Mouse (Mus musculus): ENCODE data around the gene Arl4d.
A peak's percentile ranks its signal among the peaks of the same experiment; 100 is the strongest.
"Not testable (repeated sequence)": the region's sequence is repeated elsewhere in the genome, so short reads cannot be mapped to it uniquely, and the experiment has no call there.

The Arl4d gene

DNA sequence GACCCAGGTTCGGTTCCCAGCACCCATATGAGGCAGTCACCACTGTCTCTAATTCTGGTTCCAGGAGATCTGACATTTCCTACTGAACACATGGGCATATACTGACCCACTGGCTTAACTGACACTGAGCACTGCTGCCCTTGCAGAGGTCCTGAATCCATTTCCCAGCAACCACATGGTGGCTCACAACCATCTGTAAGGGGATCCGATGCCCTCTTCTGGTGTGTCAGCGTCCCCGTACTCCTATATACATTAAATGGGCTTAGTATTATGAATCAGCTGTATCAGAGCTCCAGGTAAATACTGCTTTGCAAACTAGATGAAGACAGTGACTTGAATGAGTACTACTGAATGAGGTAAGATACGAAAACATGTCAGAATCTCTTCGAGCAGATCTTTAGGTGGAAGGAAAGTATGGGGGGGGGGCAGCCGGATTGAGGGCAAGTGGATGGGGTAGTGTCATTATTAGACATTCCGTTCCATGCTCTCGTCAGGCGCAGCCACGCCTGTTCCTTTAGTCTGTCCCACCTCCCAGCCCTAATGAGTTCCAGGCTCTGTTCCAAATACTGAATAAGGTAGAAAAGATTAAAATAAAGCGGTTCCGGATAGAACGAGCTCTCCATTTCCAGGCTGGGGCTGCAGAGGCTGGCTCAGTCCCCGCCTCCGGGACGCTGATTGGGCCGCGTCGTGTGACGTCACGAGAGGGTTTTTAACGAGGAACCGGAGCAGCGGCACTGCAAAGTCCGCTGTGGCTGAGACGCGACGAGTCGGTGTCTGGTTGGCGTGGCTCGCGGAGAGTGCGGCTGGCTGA, at the start of gene Arl4d:
TSS of gene Arl4d (plus strand) at position 717 of the 811 bp plus-strand sequence.
- DNase-seq (ENCODE audit: low read depth), result peak; percentile 70

DNA sequence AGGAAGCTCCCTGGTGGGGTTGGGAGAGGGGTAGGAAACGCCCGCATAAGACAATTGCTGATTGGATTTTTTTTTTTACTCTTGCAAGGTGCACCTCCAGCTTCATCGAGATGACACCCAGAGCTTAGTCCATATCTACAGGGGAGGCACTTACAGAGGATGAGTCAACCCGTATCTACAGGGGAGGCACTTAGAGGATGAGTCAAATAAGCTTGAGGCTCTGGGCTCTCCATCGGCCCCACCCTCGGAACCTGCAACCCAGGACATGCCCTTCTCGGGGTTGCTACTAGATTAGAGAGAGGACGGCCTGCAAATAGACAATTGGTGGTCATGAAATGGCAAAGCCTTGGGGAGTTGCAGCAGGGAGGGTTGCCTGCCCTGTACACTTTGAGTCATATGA, 49.2 kb upstream of the Arl4d start:
- no peak for DNase-seq (ENCODE audit: low read depth)

DNA sequence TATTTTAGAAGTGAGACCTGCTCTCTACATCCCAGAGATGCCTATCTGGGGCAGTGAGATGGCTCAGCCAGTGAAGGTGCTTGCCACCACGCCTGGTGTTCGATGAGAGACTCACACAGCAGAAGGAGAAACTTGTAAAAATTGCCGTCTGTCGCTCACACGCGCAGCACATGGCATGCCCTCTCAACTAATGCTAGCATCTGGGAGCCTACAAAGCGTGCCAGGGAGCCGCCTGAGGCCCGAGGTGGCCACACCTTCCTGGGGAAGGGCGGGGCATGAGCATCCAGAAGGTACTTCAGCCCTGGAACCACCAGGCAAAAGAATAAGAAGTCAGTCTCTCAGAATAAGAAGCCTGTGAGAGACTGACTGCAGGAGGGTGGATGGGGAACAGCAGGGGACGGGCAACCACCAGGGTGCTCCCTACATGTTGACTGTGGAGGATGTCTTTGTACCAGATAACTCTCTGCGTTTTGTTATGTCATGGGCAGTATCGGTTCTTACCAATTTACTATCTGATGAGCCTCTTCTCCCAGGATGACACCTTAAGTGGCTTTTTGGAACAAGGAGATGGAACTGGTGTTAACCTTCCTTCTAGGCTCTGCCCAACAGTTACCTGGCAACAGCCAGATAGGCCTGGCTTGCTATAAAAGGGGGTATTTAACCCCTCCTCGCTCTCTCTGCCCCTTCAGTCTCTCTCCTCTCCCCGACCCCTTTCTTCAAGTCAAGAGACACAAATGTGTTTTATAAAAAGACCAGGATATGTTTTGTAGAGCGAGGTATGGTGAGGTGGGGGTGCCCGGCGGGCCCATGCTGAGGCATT, 48.2 kb upstream of the Arl4d start:
- no peak for DNase-seq (ENCODE audit: low read depth)

DNA sequence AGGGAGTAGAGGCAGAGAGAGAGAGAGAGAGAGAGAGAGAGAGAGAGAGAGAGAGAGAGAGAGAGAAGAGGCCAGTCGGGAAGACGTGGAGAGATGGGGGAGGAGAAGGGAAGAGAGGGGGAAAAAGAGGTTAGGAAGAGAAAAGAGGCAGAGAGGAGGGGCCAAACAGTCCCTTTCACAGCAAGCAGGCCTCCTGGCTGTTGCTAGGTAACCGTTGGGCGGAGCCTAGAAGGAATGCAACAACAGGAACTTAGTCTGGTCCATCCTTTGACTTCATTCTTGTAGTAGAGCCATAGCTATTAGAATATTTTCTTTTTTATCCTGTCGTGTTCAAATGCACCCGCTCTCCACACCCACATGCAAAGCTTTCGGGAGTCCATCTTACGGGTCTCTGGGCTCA, 47.5 kb upstream of the Arl4d start:
- no peak for DNase-seq (ENCODE audit: low read depth)

DNA sequence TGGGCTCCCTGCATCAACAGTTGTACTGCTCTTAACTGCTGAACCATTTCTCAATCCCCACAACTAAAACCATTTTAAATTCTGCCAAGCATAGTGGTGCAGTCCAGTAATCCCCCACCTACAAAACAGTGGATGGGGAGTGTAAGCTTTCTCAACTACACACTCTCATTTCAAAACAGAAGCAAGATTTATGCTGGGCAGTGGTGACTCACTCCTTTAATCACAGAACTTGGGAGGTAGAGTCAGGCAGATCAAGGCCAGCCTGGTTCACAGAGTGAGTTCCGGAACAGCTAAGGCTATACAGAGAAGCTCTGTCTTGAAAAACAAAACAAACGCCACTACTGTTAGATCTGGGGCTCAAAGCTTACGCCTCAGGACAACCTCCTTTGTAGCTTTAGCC, 46.7 kb upstream of the Arl4d start:
- no peak for DNase-seq (ENCODE audit: low read depth)

DNA sequence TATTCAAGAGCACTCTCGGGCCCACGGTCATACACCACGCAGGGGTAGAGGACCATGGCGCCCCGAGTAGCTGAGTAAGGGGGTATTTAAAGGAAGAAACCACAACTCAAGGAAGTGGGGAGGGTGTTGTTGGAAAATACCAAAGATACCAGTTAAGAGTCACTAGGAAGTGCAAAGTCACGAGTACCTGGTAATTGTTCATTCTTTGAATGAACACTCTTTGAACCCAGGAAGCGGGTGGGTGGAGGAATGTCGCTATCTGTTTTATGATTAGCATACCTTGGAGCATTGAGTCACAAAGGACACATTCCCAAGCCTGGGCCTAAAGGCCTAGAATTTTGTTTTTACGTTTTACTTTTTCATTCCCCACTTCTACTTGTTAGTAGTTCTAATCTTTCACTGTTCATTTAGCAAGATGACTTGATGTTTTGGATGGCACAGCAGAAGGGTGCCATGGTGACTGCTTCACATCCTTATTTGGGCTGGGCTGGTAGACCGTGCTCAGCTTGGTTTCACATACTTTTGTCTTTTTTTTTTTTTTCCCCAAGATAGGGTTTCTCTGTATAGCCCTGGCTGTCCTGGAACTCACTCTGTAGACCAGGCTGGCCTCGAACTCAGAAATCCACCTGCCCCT, 45.2 kb upstream of the Arl4d start:
- DNase-seq (ENCODE audit: low read depth), result not testable (repeated sequence)

DNA sequence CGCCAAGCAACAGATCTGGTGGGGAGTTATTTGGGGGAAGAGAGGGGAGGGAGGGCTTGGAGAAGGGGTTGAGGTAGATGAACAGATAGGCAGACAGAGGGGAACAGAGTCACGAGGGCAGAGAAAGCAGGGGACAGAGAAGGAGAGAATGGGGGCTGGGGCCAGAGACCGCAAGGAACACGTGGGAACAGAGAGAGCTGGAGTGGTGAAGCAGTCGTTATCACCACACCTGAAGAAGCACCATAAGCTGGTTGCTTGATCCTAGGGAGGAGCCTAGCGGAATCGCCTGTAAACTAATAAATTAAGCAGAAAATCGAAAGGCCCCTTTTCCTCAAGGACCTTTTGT, 38.7 kb upstream of the Arl4d start:
- DNase-seq (ENCODE audit: low read depth), result no peak

DNA sequence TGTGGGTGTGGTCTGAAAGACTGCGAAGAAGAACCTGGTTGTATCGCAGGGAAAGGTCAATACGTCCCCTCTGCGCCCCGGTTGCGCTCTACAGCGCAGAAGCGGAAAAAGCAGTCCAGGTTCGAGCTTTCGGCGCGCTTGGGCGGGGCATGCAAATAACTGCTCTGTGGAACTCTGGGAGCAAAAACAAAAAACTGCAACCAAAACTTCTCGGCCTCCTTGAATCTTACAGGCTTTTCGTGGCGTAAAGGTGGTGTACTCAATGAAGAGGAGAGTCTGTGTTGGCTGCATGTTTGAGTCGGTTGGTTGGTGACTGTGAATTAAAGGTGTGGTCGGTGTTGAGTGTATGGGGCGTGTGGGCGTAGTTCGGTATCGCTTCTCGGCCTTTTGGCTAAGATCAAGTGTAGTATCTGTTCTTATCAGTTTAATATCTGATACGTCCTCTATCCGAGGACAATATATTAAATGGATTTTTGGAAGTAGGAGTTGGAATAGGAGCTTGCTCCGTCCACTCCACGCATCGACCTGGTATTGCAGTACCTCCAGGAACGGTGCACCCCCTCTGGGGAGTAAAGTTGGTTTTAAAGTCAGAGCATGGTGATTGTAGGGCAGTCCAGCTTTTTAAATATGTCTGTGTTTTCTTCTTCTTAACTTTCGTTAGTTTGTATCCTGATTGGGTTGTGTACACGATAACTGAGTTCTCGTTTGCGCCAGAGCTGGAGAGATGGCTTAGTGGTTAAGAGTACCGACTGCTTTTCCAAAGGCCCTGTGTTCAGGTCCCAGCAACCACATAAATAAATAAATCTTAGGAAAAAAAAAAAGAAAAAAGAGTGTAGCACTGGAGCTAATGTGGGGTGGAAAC, 38.1 kb upstream of the Arl4d start, which contains the start of gene Rdm1:
TSS of gene Rdm1 (plus strand) at position 201 of the 862 bp plus-strand sequence.
- peak; percentile 92 for DNase-seq (ENCODE audit: low read depth)

DNA sequence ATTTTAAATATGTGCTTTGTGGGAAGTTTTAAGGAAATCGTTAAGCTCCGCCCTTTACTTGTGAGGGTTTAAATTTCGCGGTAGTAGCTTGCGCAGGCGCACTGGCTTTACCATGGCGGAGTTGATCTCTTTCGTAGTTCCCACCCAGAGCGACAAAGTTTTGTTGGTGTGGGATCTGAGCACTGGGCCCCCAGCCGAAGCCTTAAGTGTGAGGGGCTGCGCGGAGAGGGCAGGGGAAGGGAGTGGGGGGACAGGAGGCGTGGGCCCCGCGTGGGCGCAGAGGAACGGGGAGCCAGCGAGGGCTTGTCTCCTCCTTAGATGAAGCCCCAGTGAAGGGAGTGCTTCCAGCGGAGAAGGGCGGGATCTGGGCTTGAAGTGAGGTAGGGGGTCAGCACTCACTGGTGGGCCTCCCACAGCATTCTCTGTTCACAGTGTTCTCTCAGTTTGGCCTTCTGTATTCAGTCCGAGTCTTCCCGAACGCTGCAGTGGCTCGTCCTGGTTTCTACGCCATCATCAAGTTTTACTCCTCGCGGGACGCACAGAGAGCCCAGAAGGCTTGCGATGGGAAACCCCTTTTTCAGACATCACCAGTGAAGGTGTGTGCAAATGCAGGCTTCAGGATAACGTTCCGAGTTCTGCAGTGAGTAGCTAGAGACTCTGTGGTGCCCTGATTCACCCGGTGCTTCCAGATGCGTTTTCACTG, 37.3 kb upstream of the Arl4d start:
- no peak for DNase-seq (ENCODE audit: low read depth)

DNA sequence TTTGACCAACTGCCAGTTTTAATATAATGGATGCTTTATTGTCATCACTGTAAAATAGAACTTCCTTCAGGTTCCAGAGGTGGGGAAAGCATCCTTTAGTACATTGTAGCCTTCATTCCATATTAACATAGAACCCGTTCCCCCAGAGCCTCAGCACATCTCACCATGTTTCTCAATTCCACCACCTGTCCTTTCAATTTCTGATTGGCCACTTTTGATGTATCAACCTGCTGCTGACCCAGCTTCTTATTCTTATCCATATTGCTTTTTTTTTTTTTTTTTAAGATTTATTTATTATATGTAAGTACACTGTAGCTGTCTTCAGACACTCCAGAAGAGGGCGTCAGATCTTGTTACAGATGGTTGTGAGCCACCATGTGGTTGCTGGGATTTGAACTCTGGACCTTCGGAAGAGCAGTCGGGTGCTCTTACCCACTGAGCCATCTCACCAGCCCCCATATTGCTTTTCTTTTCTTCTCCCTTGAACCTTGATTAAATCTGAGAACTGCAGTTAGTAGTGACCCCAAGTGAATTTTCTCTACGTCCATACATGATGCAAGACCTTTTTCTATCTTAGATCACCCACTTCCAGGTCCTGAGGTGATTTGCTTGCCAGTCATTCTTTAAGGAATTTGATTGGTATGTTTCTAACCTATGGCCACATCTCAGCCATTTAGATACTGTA, 36.5 kb upstream of the Arl4d start:
- not testable (repeated sequence) for DNase-seq (ENCODE audit: low read depth)

DNA sequence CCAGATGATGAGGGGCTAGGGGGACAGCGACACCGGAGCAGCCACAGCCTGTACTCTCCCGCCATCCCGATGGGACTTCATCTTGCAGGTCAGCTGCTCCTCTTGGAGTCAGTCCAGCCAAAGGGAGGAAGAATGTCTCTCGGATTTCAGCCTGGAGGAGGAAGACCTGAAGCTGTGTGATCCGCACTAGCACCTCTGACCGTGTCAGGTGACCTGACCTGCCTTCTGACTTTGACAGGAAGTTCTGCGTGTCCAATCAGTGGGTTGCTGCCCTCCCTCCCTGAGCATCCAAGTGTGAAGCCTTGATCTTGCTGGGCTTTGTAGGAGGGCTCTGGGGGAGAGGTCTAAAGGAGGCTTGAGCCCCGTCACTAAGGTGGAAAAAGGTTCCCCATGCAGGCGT, 29.7 kb upstream of the Arl4d start:
- DNase-seq (ENCODE audit: low read depth), result no peak

DNA sequence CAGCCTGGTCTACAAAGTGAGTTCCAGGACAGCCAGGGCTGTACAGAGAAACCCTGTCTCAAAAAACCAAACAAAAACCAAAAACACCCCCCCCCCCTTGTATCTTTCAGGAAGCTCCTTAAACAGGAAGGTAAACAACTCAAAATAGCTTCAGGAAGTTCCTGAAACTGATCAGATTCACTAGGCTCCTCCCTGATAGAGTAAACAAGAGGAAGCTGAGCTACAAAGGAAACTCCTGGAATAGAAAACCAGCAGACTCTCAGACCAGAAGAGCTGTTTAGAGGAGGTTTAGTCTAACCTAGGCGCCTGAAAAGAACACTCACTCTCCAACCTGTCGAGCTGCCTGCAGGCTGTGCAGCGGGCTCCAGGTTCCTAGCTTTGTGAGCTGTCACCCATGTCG, 25.6 kb upstream of the Arl4d start:
- DNase-seq (ENCODE audit: low read depth), result no peak

DNA sequence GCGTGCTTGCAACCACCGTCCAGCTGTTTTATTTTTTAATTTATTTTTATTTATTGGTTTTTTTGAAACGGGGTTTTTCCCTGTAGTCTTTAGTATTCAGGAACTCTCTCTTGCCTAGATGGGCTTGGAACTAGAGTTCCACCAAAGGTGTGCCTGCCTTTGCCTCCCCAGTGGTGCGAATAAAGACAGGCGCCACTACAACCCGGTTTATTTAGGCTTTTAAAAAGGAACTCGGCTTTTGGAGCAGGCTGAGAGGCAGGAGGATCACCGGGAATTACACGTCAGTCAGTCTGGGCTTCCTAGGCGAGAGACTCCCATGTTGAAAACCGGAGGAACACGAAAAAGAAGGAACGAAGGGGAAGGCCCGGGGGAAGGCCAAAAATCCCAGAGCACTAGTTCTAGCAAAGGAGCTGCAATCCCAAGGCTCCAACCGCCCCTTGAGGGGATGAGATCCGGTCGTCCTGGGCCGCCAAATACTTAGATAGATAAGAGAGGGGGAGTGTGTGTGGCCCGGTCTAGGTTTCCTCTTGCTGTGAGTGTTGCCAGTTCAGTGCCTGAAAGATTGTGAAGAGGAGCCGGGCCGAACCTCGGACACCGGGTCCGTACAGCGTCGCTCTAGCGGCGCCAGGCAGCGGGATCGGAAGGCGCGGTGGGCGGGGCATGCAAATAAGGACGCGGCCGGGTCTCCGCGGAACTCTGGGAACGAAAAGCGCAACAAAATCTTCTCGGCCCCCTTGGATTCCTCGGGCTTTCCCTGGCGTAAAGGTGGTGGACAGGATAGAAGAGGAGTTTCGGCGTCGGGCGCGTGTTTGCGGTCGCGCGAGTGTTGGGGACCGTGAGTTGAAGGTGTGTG, 24.3 kb upstream of the Arl4d start:
- not testable (repeated sequence) for DNase-seq (ENCODE audit: low read depth)

DNA sequence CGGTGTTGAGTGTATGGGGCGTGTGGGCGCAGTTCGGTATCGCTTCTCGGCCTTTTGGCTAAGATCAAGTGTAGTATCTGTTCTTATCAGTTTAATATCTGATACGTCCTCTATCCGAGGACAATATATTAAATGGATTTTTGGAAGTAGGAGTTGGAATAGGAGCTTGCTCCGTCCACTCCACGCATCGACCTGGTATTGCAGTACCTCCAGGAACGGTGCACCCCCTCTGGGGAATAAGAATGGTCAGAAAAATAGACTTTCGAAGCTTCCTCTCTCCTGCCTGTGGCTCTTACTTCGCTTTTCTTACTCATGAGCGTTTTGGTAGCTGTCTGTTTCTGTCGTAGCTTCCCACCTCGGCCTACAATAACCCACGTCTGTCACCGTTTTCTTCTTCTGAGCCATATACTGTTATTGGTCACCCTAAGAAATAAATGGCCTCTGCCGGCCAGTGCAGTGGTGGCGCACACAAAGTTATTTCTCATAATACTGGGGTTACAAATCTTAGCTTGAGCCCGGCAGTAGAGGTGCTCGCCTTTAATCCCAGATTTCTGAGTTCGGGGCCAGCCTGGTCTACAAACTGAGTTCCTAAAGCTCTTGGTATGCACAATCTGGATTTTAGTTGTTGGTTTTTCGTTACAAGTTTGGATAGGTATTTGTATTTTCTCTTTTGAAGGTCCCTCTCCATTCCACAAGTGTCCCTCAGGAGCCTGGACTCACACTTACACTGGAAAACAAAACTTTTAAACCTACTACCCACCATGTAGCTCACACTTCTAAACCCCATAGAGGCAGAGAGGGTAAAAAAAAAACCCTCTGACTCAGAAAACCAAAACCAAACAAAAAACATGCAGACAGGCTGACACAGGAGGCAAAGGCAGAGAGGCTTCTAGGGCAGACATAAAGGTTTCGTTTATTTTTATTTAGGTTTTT, 23.4 kb upstream of the Arl4d start:
- peak; percentile 58 for DNase-seq (ENCODE audit: low read depth)

DNA sequence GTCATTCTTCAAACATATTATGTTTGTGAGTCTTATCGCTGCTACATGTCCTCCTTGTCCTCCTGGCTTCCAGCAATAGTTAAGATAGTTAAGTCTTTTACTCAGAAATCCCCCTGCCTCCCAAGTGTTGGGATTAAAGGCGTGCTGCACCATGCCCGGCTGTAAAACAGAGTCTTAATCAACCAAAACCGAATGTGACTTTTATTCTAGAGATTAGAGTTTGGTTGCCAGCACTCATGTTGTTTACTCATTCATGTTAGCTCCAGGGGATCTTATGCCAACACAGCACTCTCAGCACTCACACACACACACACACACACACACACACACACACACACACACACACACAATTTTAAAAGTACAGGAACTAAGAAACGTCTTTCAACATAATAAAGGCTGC, 22.4 kb upstream of the Arl4d start:
- no peak for DNase-seq (ENCODE audit: low read depth)

DNA sequence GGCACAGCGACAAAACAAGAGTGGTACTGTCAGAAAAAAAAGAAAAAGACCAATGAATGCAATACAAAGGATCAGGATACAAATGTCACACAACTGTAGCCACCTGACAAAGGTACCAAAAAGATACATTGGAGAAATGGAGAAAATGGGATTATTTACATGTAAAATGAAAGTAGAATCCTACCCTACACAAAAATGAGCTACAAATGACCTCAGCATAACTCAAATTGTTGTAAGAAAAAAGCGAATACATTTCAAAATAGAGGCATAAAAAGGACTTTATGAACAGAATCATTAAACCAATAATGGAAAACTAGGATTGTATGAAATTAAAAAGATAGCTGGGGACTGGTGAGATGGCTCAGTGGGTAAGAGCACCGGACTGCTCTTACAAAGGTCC, 20.8 kb upstream of the Arl4d start:
- DNase-seq (ENCODE audit: low read depth), result no peak

DNA sequence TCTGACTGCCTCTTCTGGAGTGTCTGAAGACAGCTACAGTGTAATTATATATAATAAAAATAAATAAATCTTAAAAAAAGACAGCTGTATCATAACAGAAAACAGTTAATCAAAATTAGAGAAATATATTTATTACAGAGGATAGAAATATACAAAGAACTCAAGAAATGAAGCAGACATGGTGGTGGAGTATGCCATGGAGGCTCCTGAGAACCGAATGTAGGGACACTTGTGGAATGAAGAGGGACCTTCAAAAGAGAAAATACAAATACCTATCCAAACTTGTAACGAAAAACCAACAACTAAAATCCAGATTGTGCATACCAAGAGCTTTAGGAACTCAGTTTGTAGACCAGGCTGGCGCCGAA, 20.3 kb upstream of the Arl4d start:
- DNase-seq (ENCODE audit: low read depth), result not testable (repeated sequence)

DNA sequence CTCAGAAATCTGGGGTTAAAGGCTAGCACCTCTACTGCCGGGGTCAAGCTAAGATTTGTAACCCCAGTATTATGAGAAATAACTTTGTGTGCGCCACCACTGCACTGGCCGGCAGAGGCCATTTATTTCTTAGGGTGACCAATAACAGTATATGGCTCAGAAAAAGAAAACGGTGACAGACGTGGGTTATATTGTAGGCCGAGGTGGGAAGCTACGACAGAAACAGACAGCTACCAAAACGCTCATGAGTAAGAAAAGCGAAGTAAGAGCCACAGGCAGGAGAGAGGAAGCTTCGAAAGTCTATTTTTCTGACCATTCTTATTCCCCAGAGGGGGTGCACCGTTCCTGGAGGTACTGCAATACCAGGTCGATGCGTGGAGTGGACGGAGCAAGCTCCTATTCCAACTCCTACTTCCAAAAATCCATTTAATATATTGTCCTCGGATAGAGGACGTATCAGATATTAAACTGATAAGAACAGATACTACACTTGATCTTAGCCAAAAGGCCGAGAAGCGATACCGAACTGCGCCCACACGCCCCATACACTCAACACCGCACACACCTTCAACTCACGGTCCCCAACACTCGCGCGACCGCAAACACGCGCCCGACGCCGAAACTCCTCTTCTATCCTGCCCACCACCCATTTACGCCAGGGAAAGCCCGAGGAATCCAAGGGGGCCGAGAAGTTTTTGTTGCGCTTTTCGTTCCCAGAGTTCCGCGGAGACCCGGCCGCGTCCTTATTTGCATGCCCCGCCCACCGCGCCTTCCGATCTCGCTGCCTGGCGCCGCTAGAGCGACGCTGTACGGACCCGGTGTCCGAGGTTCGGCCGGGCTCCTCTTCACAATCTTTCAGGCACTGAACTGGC, 19.7 kb upstream of the Arl4d start:
- DNase-seq (ENCODE audit: low read depth), result peak; percentile 70

Data from fibroblast of lung, adult 2 months (primary cell).